Mouse (Mus musculus): ENCODE measurements around the gene Fign. TPM values are rescaled to one million over a fixed set of nuclear protein-coding genes. Genes with fewer than 3 reads are reported as not detected.

Gene Fign
- polyA plus RNA-seq, 1 experiment from 2014 or later: 2.8 TPM

DNA sequence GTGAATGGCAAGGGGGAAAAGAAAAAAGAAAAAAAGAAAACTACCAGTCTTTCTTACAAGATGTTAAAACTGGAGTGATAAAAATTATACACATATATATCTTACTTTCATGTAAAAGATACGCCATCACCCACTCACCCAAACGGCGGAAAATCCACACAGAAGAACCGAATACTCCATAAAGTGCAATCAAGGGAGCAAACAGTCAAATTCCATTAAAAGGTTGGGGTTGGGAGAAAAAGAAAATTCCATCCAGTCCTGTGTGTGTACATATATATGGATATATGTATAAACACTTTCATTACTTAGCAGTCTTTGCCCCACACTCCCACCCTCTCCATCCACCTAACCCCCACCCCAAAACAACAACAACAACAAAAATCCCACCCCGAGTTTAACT is 1.7 kb downstream of the Fign start:
- Histone ChIP-seq H3K9me3 (replicated peaks; ENCODE audit: control insufficient read depth, low read length) (no peaks in the 10 kb centered on the region), H3K4me3 (ENCODE audit: low read depth, low read length) (peak overlapping the region; percentile 11; the same call in 1 of the 2 replicates), H3K9ac (ENCODE audit: low read depth, low read length) (no peak overlapping the region), H3K27ac (ENCODE audit: low read length) (no peak overlapping the region), H3K4me1 (ENCODE audit: control insufficient read depth, low read depth, low read length) (no peaks in the 10 kb centered on the region), H3K27me3 (ENCODE audit: control insufficient read depth, insufficient read depth, low read depth, low read length) (peaks cover 23% of the 10 kb centered on the region), H3K4me2 (ENCODE audit: low read depth, low read length) (peak overlapping the region; percentile 24; the same call in 1 of the 2 replicates), H3K36me3 (ENCODE audit: control insufficient read depth, insufficient read depth) (no peaks in the 10 kb centered on the region)
- no peak for ATAC-seq (ENCODE audit: low read depth)
- WGBS (ENCODE audit: insufficient replicate concordance): 50% methylated on average over 5 of the region's 5 CpGs

DNA sequence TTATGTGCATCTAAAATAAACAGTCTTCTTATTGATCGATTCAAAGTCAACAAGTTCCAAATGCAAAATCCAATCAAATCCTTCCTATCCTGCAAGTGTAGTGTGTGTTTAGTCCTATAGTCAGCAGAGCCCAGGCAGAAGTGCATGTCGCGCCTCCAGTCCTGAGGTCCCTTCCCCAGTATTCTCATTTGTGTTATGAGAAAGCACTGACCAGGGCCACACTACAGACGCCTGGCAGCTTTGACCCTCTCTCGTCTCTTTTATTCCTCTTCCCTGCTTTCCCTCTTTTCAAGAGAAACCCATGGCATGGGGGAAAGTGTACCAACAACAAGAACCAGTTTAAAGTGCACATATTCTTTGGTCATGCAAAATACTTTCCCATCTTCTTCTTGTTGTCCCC is 2.3 kb downstream of the Fign start:
- H3K9me3 ChIP-seq (replicated peaks; ENCODE audit: control insufficient read depth, low read length): no peaks in the 10 kb centered on the region
- H3K4me1 ChIP-seq (ENCODE audit: control insufficient read depth, low read depth, low read length): no peaks in the 10 kb centered on the region
- H3K27me3 ChIP-seq (ENCODE audit: control insufficient read depth, insufficient read depth, low read depth, low read length): peaks cover 23% of the 10 kb centered on the region
- no peak overlapping the region for H3K27ac ChIP-seq (ENCODE audit: low read length)
- H3K9ac ChIP-seq (ENCODE audit: low read depth, low read length): no peak overlapping the region
- H3K4me2 ChIP-seq (ENCODE audit: low read depth, low read length): peak overlapping the region; percentile 37
- peak overlapping the region; percentile 16; the same call in 1 of the 2 replicates for H3K4me3 ChIP-seq (ENCODE audit: low read depth, low read length)
- no peak for ATAC-seq (ENCODE audit: low read depth)
- 49% methylated on average over 5 of the region's 5 CpGs for WGBS (ENCODE audit: insufficient replicate concordance)
- no peaks in the 10 kb centered on the region for H3K36me3 ChIP-seq (ENCODE audit: control insufficient read depth, insufficient read depth)

DNA sequence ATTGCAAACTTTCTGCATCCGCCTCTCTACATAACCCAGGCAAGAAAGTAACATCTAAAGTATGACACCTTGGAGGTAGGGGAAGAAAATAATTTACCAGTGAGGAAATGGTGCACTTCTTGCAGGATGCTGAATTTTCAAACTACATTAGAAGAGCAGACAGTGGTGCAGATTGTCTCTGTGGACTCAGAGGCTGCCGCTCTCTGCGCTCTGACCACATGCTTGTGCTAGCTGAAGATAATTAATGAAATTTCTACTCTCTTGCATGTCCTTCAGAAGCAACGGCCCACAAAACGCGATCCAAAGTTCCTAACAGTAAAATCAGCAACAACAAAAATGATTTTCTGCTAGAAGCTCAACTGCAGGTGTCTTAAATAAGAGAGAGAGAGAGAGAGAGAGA is 4.8 kb downstream of the Fign start:
- Histone ChIP-seq H3K4me2 (ENCODE audit: low read depth, low read length) (no peak overlapping the region), H3K9me3 (replicated peaks; ENCODE audit: control insufficient read depth, low read length) (no peaks in the 10 kb centered on the region), H3K36me3 (ENCODE audit: control insufficient read depth, insufficient read depth) (no peaks in the 10 kb centered on the region), H3K4me1 (ENCODE audit: control insufficient read depth, low read depth, low read length) (no peaks in the 10 kb centered on the region), H3K27ac (ENCODE audit: low read length) (no peak overlapping the region), H3K27me3 (ENCODE audit: control insufficient read depth, insufficient read depth, low read depth, low read length) (peaks cover 12% of the 10 kb centered on the region), H3K9ac (ENCODE audit: low read depth, low read length) (no peak overlapping the region), H3K4me3 (ENCODE audit: low read depth, low read length) (no peak overlapping the region)
- WGBS (ENCODE audit: insufficient replicate concordance): 61% methylated on average over 6 of the region's 6 CpGs
- ATAC-seq (ENCODE audit: low read depth): no peak

GRCm38 (mm10) chr2:64083853-64084427 is 13.9 kb downstream of the Fign start:
- no peaks in the 10 kb centered on the region for H3K9me3 ChIP-seq (replicated peaks; ENCODE audit: control insufficient read depth, low read length)
- H3K27me3 ChIP-seq (ENCODE audit: control insufficient read depth, insufficient read depth, low read depth, low read length): no peaks in the 10 kb centered on the region
- H3K4me2 ChIP-seq (ENCODE audit: low read depth, low read length): no peak overlapping the region
- H3K36me3 ChIP-seq (ENCODE audit: control insufficient read depth, insufficient read depth): no peaks in the 10 kb centered on the region
- H3K4me3 ChIP-seq (ENCODE audit: low read depth, low read length): no peak overlapping the region
- H3K9ac ChIP-seq (ENCODE audit: low read depth, low read length): no peak overlapping the region
- H3K27ac ChIP-seq (ENCODE audit: low read length): no peak overlapping the region
- WGBS (ENCODE audit: insufficient replicate concordance): 62% methylated on average over 5 of the region's 5 CpGs
- no peaks in the 10 kb centered on the region for H3K4me1 ChIP-seq (ENCODE audit: control insufficient read depth, low read depth, low read length)
- no peak for ATAC-seq (ENCODE audit: low read depth)

GRCm38 (mm10) chr2:64079765-64080164 is 18.1 kb downstream of the Fign start:
- Histone ChIP-seq H3K27ac (ENCODE audit: low read length) (no peak overlapping the region), H3K36me3 (ENCODE audit: control insufficient read depth, insufficient read depth) (no peaks in the 10 kb centered on the region), H3K9ac (ENCODE audit: low read depth, low read length) (no peak overlapping the region), H3K4me3 (ENCODE audit: low read depth, low read length) (no peak overlapping the region), H3K9me3 (replicated peaks; ENCODE audit: control insufficient read depth, low read length) (no peaks in the 10 kb centered on the region), H3K27me3 (ENCODE audit: control insufficient read depth, insufficient read depth, low read depth, low read length) (no peaks in the 10 kb centered on the region), H3K4me2 (ENCODE audit: low read depth, low read length) (no peak overlapping the region), H3K4me1 (ENCODE audit: control insufficient read depth, low read depth, low read length) (no peaks in the 10 kb centered on the region)
- no peak for ATAC-seq (ENCODE audit: low read depth)
- WGBS (ENCODE audit: insufficient replicate concordance): 46% methylated on average over 4 of the region's 4 CpGs

DNA sequence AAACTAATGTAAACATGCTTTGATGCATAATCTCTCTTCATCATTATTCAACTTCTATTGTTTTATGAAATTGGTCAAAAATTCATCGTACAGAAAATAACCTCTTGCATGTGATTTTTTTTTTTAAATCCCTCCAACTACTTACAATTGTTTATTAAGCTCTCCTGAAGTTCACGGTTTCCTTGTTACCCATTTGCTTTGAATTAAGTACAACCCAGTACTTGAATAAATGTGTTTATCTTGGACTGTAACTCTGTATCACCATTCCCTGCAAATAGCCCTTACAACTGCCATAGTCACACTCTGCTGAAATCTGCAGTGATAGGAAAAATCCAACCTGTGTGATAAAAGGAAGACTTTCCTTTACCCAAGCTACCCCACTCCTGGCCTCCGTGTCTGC is 19.3 kb downstream of the Fign start:
- Histone ChIP-seq H3K36me3 (ENCODE audit: control insufficient read depth, insufficient read depth) (no peaks in the 10 kb centered on the region), H3K9me3 (replicated peaks; ENCODE audit: control insufficient read depth, low read length) (no peaks in the 10 kb centered on the region), H3K9ac (ENCODE audit: low read depth, low read length) (no peak overlapping the region), H3K27ac (ENCODE audit: low read length) (no peak overlapping the region), H3K4me1 (ENCODE audit: control insufficient read depth, low read depth, low read length) (no peaks in the 10 kb centered on the region), H3K27me3 (ENCODE audit: control insufficient read depth, insufficient read depth, low read depth, low read length) (no peaks in the 10 kb centered on the region), H3K4me3 (ENCODE audit: low read depth, low read length) (no peak overlapping the region), H3K4me2 (ENCODE audit: low read depth, low read length) (no peak overlapping the region)
- ATAC-seq (ENCODE audit: low read depth): no peak
- WGBS (ENCODE audit: insufficient replicate concordance): 66% methylated on average over 3 of the region's 3 CpGs

- Histone ChIP-seq H3K4me2 (ENCODE audit: low read depth, low read length) (no peak overlapping the region), H3K9ac (ENCODE audit: low read depth, low read length) (no peak overlapping the region), H3K4me1 (ENCODE audit: control insufficient read depth, low read depth, low read length) (no peaks in the 10 kb centered on the region), H3K4me3 (ENCODE audit: low read depth, low read length) (no peak overlapping the region), H3K27me3 (ENCODE audit: control insufficient read depth, insufficient read depth, low read depth, low read length) (no peaks in the 10 kb centered on the region), H3K9me3 (replicated peaks; ENCODE audit: control insufficient read depth, low read length) (no peaks in the 10 kb centered on the region), H3K27ac (ENCODE audit: low read length) (no peak overlapping the region), H3K36me3 (ENCODE audit: control insufficient read depth, insufficient read depth) (no peaks in the 10 kb centered on the region)
- ATAC-seq (ENCODE audit: low read depth): no peak
- 47% methylated on average over 2 of the region's 2 CpGs for WGBS (ENCODE audit: insufficient replicate concordance)
Observed at GRCm38 (mm10) chr2:64077846-64078245, 20.0 kb downstream of the Fign start.

DNA sequence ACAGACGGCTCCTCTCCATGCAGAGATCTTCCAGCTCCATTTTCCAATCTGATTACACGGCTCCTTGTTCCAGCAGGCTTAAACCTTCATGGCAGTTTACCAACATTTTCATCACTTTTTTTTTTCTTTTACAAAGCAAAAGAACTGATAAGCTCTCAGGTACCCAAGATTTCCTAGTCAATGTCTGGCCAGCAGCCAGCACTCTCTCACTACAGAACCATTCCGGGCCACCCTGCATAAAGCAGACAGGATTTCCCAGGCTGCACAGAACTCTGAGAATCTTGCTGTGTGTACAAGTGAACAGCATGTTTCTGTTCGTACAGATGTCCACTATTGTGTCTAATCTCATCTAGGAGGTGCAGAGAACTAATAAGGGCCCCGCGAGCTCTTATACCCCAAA is 22.0 kb downstream of the Fign start:
- no peak overlapping the region for H3K9ac ChIP-seq (ENCODE audit: low read depth, low read length)
- H3K9me3 ChIP-seq (replicated peaks; ENCODE audit: control insufficient read depth, low read length): no peaks in the 10 kb centered on the region
- no peaks in the 10 kb centered on the region for H3K36me3 ChIP-seq (ENCODE audit: control insufficient read depth, insufficient read depth)
- H3K4me3 ChIP-seq (ENCODE audit: low read depth, low read length): no peak overlapping the region
- ATAC-seq (ENCODE audit: low read depth): no peak
- WGBS (ENCODE audit: insufficient replicate concordance): 64% methylated on average over 6 of the region's 6 CpGs
- no peak overlapping the region for H3K27ac ChIP-seq (ENCODE audit: low read length)
- no peak overlapping the region for H3K4me2 ChIP-seq (ENCODE audit: low read depth, low read length)
- H3K4me1 ChIP-seq (ENCODE audit: control insufficient read depth, low read depth, low read length): no peaks in the 10 kb centered on the region
- H3K27me3 ChIP-seq (ENCODE audit: control insufficient read depth, insufficient read depth, low read depth, low read length): no peaks in the 10 kb centered on the region

- Histone ChIP-seq H3K27ac (ENCODE audit: low read length) (no peak overlapping the region), H3K4me1 (ENCODE audit: control insufficient read depth, low read depth, low read length) (no peaks in the 10 kb centered on the region), H3K9ac (ENCODE audit: low read depth, low read length) (no peak overlapping the region), H3K27me3 (ENCODE audit: control insufficient read depth, insufficient read depth, low read depth, low read length) (no peaks in the 10 kb centered on the region), H3K4me2 (ENCODE audit: low read depth, low read length) (no peak overlapping the region), H3K4me3 (ENCODE audit: low read depth, low read length) (no peak overlapping the region), H3K9me3 (replicated peaks; ENCODE audit: control insufficient read depth, low read length) (no peaks in the 10 kb centered on the region), H3K36me3 (ENCODE audit: control insufficient read depth, insufficient read depth) (no peaks in the 10 kb centered on the region)
- no peak for ATAC-seq (ENCODE audit: low read depth)
- WGBS (ENCODE audit: insufficient replicate concordance): 45% methylated on average over 17 of the region's 17 CpGs
Observed at GRCm38 (mm10) chr2:64074602-64075389, 23.0 kb downstream of the Fign start.

All from liver, embryonic 16.5 days (tissue).